Mouse (Mus musculus): ENCODE data around the gene Etnk1. TPM values are rescaled to one million over a fixed set of nuclear protein-coding genes. Genes with fewer than 3 reads are reported as not detected.

Gene Etnk1
- polyA plus RNA-seq, 1 experiment from 2014 or later, result 8.7 TPM

GRCm38 (mm10) chr6:143265482-143265881, 98.5 kb downstream of the Etnk1 start:
- 72% methylated on average over 10 of the region's 10 CpGs for WGBS (ENCODE audit: insufficient replicate concordance)
- Histone ChIP-seq H3K4me3 (ENCODE audit: low read depth, low read length) (no peak overlapping the region), H3K9me3 (replicated peaks; ENCODE audit: control insufficient read depth, low read length) (no peaks in the 10 kb centered on the region)

GRCm38 (mm10) chr6:143279222-143279621, 112.2 kb downstream of the Etnk1 start:
- H3K9me3 ChIP-seq (replicated peaks; ENCODE audit: control insufficient read depth, low read length), result no peaks in the 10 kb centered on the region
- WGBS (ENCODE audit: insufficient replicate concordance), result 37% methylated on average over 3 of the region's 3 CpGs
- no peak overlapping the region for H3K27ac ChIP-seq (ENCODE audit: low read length)
- no peaks in the 10 kb centered on the region for H3K36me3 ChIP-seq (ENCODE audit: control insufficient read depth, insufficient read depth)
- no peak for ATAC-seq (ENCODE audit: low read depth)
- H3K4me2 ChIP-seq (ENCODE audit: low read depth, low read length), result no peak overlapping the region
- no peaks in the 10 kb centered on the region for H3K4me1 ChIP-seq (ENCODE audit: control insufficient read depth, low read depth, low read length)
- H3K27me3 ChIP-seq (ENCODE audit: control insufficient read depth, insufficient read depth, low read depth, low read length), result no peaks in the 10 kb centered on the region
- H3K9ac ChIP-seq (ENCODE audit: low read depth, low read length), result no peak overlapping the region
- no peak overlapping the region for H3K4me3 ChIP-seq (ENCODE audit: low read depth, low read length)

More at GRCm38 (mm10) chr6:143265482-143265881, 98.5 kb downstream of the Etnk1 start:
- H3K9ac ChIP-seq (ENCODE audit: low read depth, low read length), result no peak overlapping the region
- no peak overlapping the region for H3K4me2 ChIP-seq (ENCODE audit: low read depth, low read length)
- H3K27ac ChIP-seq (ENCODE audit: low read length), result no peak overlapping the region
- ATAC-seq (ENCODE audit: low read depth), result no peak
- no peaks in the 10 kb centered on the region for H3K4me1 ChIP-seq (ENCODE audit: control insufficient read depth, low read depth, low read length)
- H3K27me3 ChIP-seq (ENCODE audit: control insufficient read depth, insufficient read depth, low read depth, low read length), result no peaks in the 10 kb centered on the region
- no peaks in the 10 kb centered on the region for H3K36me3 ChIP-seq (ENCODE audit: control insufficient read depth, insufficient read depth)

Other genes with a start within 250 kb of the Etnk1 start
- gene St8sia1, start 202.8 kb upstream of the Etnk1 start, polyA plus RNA-seq (2015; fragmentation: Nextera tagmentation; extraction: Ambion mirVana), result 0.05 and 0.21 TPM in 2 replicates
- 18.4 and 18.5 TPM in 2 replicates for gene C2cd5, start 67.1 kb upstream of the Etnk1 start, polyA plus RNA-seq (2015; fragmentation: Nextera tagmentation; extraction: Ambion mirVana)